ENCODE assay signal across 14 mouse cellular contexts in the genomic region with DNA sequence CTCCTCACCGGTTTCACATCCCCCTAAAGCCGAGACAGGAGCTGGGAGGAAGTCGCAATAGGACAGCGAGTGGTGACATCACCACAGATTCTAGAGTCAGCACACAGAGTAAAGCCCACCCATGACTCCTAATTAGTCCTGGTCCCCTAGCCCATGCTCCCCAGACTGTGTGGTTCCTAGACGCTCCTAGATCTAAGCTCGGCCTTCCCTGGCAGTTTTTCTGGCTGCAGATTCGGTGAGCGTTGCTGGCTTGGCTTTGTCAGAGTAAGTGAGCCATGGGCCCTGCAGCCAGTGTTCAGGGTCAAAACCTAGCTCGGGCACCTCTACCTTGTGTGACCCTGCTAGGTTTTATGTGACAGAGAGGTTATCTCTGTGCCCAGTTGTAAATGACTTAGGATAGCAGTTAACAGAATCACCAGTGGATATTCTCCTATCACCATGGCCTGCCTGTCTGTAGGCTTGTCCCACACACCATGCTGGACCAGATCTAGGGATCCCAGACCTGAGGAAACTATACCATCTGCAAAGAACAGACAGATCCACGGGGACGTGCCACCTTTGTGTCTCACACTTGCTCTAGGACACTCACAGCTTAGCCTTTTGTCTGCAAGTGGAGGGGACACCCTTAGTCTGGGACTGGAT. TPM values are rescaled to one million over a fixed set of nuclear protein-coding genes. Genes with fewer than 3 reads are reported as not detected.
DNase-seq lines count a peak whose midpoint lies in the region; ATAC-seq and TF ChIP-seq lines count a peak whose summit lies in the region.
"Had no signal": no experiment of that assay in that cellular context is flagged by ENCODE, and none has a peak within 500 bp of the region (broad histone marks: within the 10 kb centered on the region; RNA-seq: fewer than 3 reads in every experiment).

No protein-coding gene starts in this region.

- no peak for DNase-seq in liver, embryonic 11.5 days (ENCODE audit: low spot score)
- no peak for DNase-seq in liver
- DNase-seq in liver, embryonic 13.5 days = no peak
- peak; percentile 30 for DNase-seq in midbrain, postnatal 0 days (ENCODE audit: low spot score)
- no peak for DNase-seq in lung, postnatal 10 days
- DNase-seq in embryo, embryonic 10 days (ENCODE audit: low spot score) = no peak
- no peak for DNase-seq in gastrocnemius, postnatal 25 days
- DNase-seq: kidney, adult 9 months; right cerebral cortex, postnatal 4 days had no signal

- no peak for TF ChIP-seq CTCF in midbrain, postnatal 0 days (IDR thresholded peaks at IDR 0.05)

- ATAC-seq in liver, embryonic 11.5 days (replicated peaks; ENCODE audit: low FRiP score) = peak; percentile 50
- peak; percentile 76 for ATAC-seq in forebrain, embryonic 13.5 days
- ATAC-seq in liver, embryonic 13.5 days (ENCODE audit: low read depth) = peak; percentile 63
- ATAC-seq in midbrain, postnatal 0 days (ENCODE audit: low FRiP score) = peak; percentile 53

- WGBS in liver, embryonic 11.5 days = 61% methylated on average over 11 of the region's 11 CpGs
- 20% methylated on average over 11 of the region's 11 CpGs for WGBS in forebrain, embryonic 13.5 days
- WGBS in liver, embryonic 13.5 days (ENCODE audit: insufficient replicate concordance) = 61% methylated on average over 11 of the region's 11 CpGs
- 41% methylated on average over 11 of the region's 11 CpGs for WGBS in midbrain, postnatal 0 days

- H3K27ac ChIP-seq in liver, embryonic 11.5 days (ENCODE audit: low read depth, low read length) = no peak overlapping the region
- peak overlapping the region; percentile 88 for H3K27ac ChIP-seq in forebrain, embryonic 13.5 days
- H3K27ac ChIP-seq in liver, embryonic 13.5 days = peak overlapping the region; percentile 41
- H3K27ac ChIP-seq in midbrain, postnatal 0 days (ENCODE audit: low read depth, low read length) = 0 out of 2 replicates have a peak overlapping the region, but pooled peaks have one; percentile 0

- no peak overlapping the region for H3K4me3 ChIP-seq in liver, embryonic 11.5 days (ENCODE audit: low read depth, low read length)
- H3K4me3 ChIP-seq in forebrain, embryonic 13.5 days = no peak overlapping the region
- H3K4me3 ChIP-seq in liver, embryonic 13.5 days (replicated peaks) = no peak overlapping the region
- H3K4me3 ChIP-seq in midbrain, postnatal 0 days (ENCODE audit: low read depth, low read length) = no peak overlapping the region

- H3K27me3 ChIP-seq in liver, embryonic 11.5 days (replicated peaks; ENCODE audit: control insufficient read depth, insufficient read depth, low read length) = no peaks in the 10 kb centered on the region
- no peaks in the 10 kb centered on the region for H3K27me3 ChIP-seq in forebrain, embryonic 13.5 days
- no peaks in the 10 kb centered on the region for H3K27me3 ChIP-seq in liver, embryonic 13.5 days
- H3K27me3 ChIP-seq in midbrain, postnatal 0 days (ENCODE audit: insufficient read depth, low read length) = no peaks in the 10 kb centered on the region

- H3K9ac ChIP-seq in liver, embryonic 11.5 days (ENCODE audit: low read depth, low read length) = no peak overlapping the region
- H3K9ac ChIP-seq in forebrain, embryonic 13.5 days = no peak overlapping the region
- H3K9ac ChIP-seq in liver, embryonic 13.5 days = no peak overlapping the region
- no peak overlapping the region for H3K9ac ChIP-seq in midbrain, postnatal 0 days (replicated peaks; ENCODE audit: low read length, poor library complexity, severe bottlenecking)

- H3K9me3 ChIP-seq in liver, embryonic 11.5 days (ENCODE audit: control insufficient read depth, low read length) = no peaks in the 10 kb centered on the region
- H3K9me3 ChIP-seq in forebrain, embryonic 13.5 days (replicated peaks) = no peaks in the 10 kb centered on the region
- H3K9me3 ChIP-seq in liver, embryonic 13.5 days (replicated peaks) = no peaks in the 10 kb centered on the region
- no peaks in the 10 kb centered on the region for H3K9me3 ChIP-seq in midbrain, postnatal 0 days (ENCODE audit: low read length)
- H3K9me3 ChIP-seq: megakaryocyte, embryonic 14.5 days had no signal

- H3K4me2 ChIP-seq in liver, embryonic 11.5 days = no peak overlapping the region
- peak overlapping the region; percentile 12 for H3K4me2 ChIP-seq in forebrain, embryonic 13.5 days
- no peak overlapping the region for H3K4me2 ChIP-seq in liver, embryonic 13.5 days
- H3K4me2 ChIP-seq in midbrain, postnatal 0 days (ENCODE audit: low read depth, low read length, poor library complexity, severe bottlenecking) = no peak overlapping the region

- H3K4me1 ChIP-seq in liver, embryonic 11.5 days (replicated peaks; ENCODE audit: control insufficient read depth, insufficient read depth, low read length) = peaks cover 8% of the 10 kb centered on the region
- H3K4me1 ChIP-seq in forebrain, embryonic 13.5 days = peaks cover 66% of the 10 kb centered on the region
- H3K4me1 ChIP-seq in liver, embryonic 13.5 days (replicated peaks) = peaks cover 40% of the 10 kb centered on the region
- H3K4me1 ChIP-seq in midbrain, postnatal 0 days (ENCODE audit: insufficient read depth, low read length) = peaks cover 3% of the 10 kb centered on the region; the same call in 1 of the 2 replicates

- H3K36me3 ChIP-seq in liver, embryonic 11.5 days (ENCODE audit: control insufficient read depth, insufficient read depth, low read length) = peaks cover 3% of the 10 kb centered on the region; the same call in 1 of the 2 replicates
- peaks cover 66% of the 10 kb centered on the region for H3K36me3 ChIP-seq in forebrain, embryonic 13.5 days (ENCODE audit: poor library complexity, severe bottlenecking)
- H3K36me3 ChIP-seq in liver, embryonic 13.5 days = peaks cover 8% of the 10 kb centered on the region
- peaks cover 10% of the 10 kb centered on the region for H3K36me3 ChIP-seq in midbrain, postnatal 0 days (ENCODE audit: insufficient read depth, low read length)

RNA-seq across cellular contexts. Expression of a gene that starts 13.1 kb away (rescaled TPM):
- 8.8 and 8.9 TPM in 2 replicates for polyA plus RNA-seq in liver, embryonic 11.5 days (2014; fragmentation: Nextera tagmentation; extraction: Ambion mirVana)
- polyA plus RNA-seq in forebrain, embryonic 13.5 days (2015; fragmentation: Nextera tagmentation; extraction: Ambion mirVana) = 21.7 and 23.1 TPM in 2 replicates
- polyA plus RNA-seq in liver, embryonic 13.5 days (2015; fragmentation: Nextera tagmentation; extraction: Ambion mirVana) = 3.0 and 3.8 TPM in 2 replicates
- total RNA-seq in midbrain, postnatal 0 days (2014; rRNA removed) = 4.4 and 5.3 TPM in 2 replicates
- polyA plus RNA-seq in midbrain, postnatal 0 days (2015; fragmentation: Nextera tagmentation; extraction: Ambion mirVana) = 1.9 and 2.1 TPM in 2 replicates
- total RNA-seq in gastrocnemius, postnatal 25 days (2021) = 1 to 10 TPM; 1.1 to 1.4 TPM

RNA-seq across cellular contexts. Expression of a gene that starts 27.8 kb away (rescaled TPM):
- polyA plus RNA-seq in liver, embryonic 11.5 days (2014; fragmentation: Nextera tagmentation; extraction: Ambion mirVana) = not detected in 2 replicates
- not detected in 2 replicates for polyA plus RNA-seq in forebrain, embryonic 13.5 days (2015; fragmentation: Nextera tagmentation; extraction: Ambion mirVana)
- not detected in 2 replicates for polyA plus RNA-seq in liver, embryonic 13.5 days (2015; fragmentation: Nextera tagmentation; extraction: Ambion mirVana)
- not detected in 2 replicates for total RNA-seq in midbrain, postnatal 0 days (2014; rRNA removed)
- polyA plus RNA-seq in midbrain, postnatal 0 days (2015; fragmentation: Nextera tagmentation; extraction: Ambion mirVana) = not detected in 2 replicates
- total RNA-seq in gastrocnemius, postnatal 25 days (2021) = 1 to 10 TPM in 1 of 2 experiments, not detected in 1; 1.8 TPM
- total RNA-seq: left cerebral cortex, postnatal 36 days had no signal
- polyA plus RNA-seq: heart, embryonic 14.5 days had no signal

RNA-seq across cellular contexts. Expression of a gene that starts 34.0 kb away (rescaled TPM):
- not detected in 2 replicates for polyA plus RNA-seq in liver, embryonic 11.5 days (2014; fragmentation: Nextera tagmentation; extraction: Ambion mirVana)
- polyA plus RNA-seq in forebrain, embryonic 13.5 days (2015; fragmentation: Nextera tagmentation; extraction: Ambion mirVana) = not detected in 2 replicates
- not detected in 2 replicates for polyA plus RNA-seq in liver, embryonic 13.5 days (2015; fragmentation: Nextera tagmentation; extraction: Ambion mirVana)
- not detected in 2 replicates for total RNA-seq in midbrain, postnatal 0 days (2014; rRNA removed)
- polyA plus RNA-seq in midbrain, postnatal 0 days (2015; fragmentation: Nextera tagmentation; extraction: Ambion mirVana) = not detected in 2 replicates
- under 1 TPM in 1 of 2 experiments, not detected in 1; 0.38 TPM for total RNA-seq in gastrocnemius, postnatal 25 days (2021)
- total RNA-seq: left cerebral cortex, postnatal 36 days had no signal
- polyA plus RNA-seq: heart, embryonic 14.5 days; thymus, postnatal 0 days had no signal

RNA-seq across cellular contexts. Expression of a gene that starts 45.6 kb away (rescaled TPM):
- polyA plus RNA-seq in liver, embryonic 11.5 days (2014; fragmentation: Nextera tagmentation; extraction: Ambion mirVana) = not detected in 2 replicates
- polyA plus RNA-seq in forebrain, embryonic 13.5 days (2015; fragmentation: Nextera tagmentation; extraction: Ambion mirVana) = not detected in 2 replicates
- not detected in 2 replicates for polyA plus RNA-seq in liver, embryonic 13.5 days (2015; fragmentation: Nextera tagmentation; extraction: Ambion mirVana)
- total RNA-seq in midbrain, postnatal 0 days (2014; rRNA removed) = not detected in 2 replicates
- not detected in 2 replicates for polyA plus RNA-seq in midbrain, postnatal 0 days (2015; fragmentation: Nextera tagmentation; extraction: Ambion mirVana)
- total RNA-seq in gastrocnemius, postnatal 25 days (2021) = 10 to 100 TPM in 1 of 2 experiments, under 1 TPM in 1; 0.38 to 13.6 TPM
- total RNA-seq: left cerebral cortex, postnatal 36 days had no signal
- polyA plus RNA-seq: heart, embryonic 14.5 days had no signal
